8 mouse cellular contexts compared by ENCODE assay signal in genomic region chr5:4104341-4105040, GRCm38 (mm10). TPM values are rescaled to one million over a fixed set of nuclear protein-coding genes. Genes with fewer than 3 reads are reported as not detected.
DNase-seq lines count a peak whose midpoint lies in the region; ATAC-seq and TF ChIP-seq lines count a peak whose summit lies in the region.

Gene Cyp51 (minus strand): TSS chr5:4104746.

- H3K4me1 ChIP-seq in E14TG2a.4 (replicated peaks; ENCODE audit: low read depth, low read length), result peaks cover 42% of the 10 kb centered on the region
- peaks cover 22% of the 10 kb centered on the region for H3K4me1 ChIP-seq in forebrain, embryonic 13.5 days
- H3K4me1 ChIP-seq in liver, postnatal 0 days (ENCODE audit: insufficient read depth), result peaks cover 12% of the 10 kb centered on the region
- H3K4me1 ChIP-seq in neural tube, embryonic 14.5 days (ENCODE audit: control insufficient read depth, insufficient read depth, low read length), result peaks cover 17% of the 10 kb centered on the region

- peak within 1 kb of the TSS; percentile 98 for H3K27ac ChIP-seq in forebrain, embryonic 13.5 days
- peak within 1 kb of the TSS; percentile 55 for H3K27ac ChIP-seq in liver, postnatal 0 days (ENCODE audit: low read depth)
- peak within 1 kb of the TSS; percentile 99 for H3K27ac ChIP-seq in neural tube, embryonic 14.5 days (ENCODE audit: low read depth, low read length)

- ATAC-seq in forebrain, embryonic 13.5 days, result peak; percentile 98
- ATAC-seq in liver, postnatal 0 days, result peak; percentile 97
- ATAC-seq in neural tube, embryonic 14.5 days (ENCODE audit: low read depth), result peak; percentile 97

- H3K4me3 ChIP-seq in E14TG2a.4 (replicated peaks; ENCODE audit: low read length), result peak within 1 kb of the TSS; percentile 99
- peak within 1 kb of the TSS; percentile 97 for H3K4me3 ChIP-seq in forebrain, embryonic 13.5 days
- peak within 1 kb of the TSS; percentile 64 for H3K4me3 ChIP-seq in liver, postnatal 0 days (ENCODE audit: low read depth, low read length)
- peak within 1 kb of the TSS; percentile 72 for H3K4me3 ChIP-seq in neural tube, embryonic 14.5 days (ENCODE audit: low read depth, low read length)

- H3K36me3 ChIP-seq in E14TG2a.4 (ENCODE audit: insufficient read depth, low read length), result peaks cover 33% of the 10 kb centered on the region
- H3K36me3 ChIP-seq in forebrain, embryonic 13.5 days (ENCODE audit: poor library complexity, severe bottlenecking), result peaks cover 29% of the 10 kb centered on the region
- H3K36me3 ChIP-seq in liver, postnatal 0 days (replicated peaks; ENCODE audit: insufficient read depth, low read length), result peaks cover 13% of the 10 kb centered on the region
- H3K36me3 ChIP-seq in neural tube, embryonic 14.5 days (ENCODE audit: control insufficient read depth, insufficient read depth, low read length), result peaks cover 15% of the 10 kb centered on the region

- H3K4me2 ChIP-seq in forebrain, embryonic 13.5 days, result peak within 1 kb of the TSS; percentile 71
- H3K4me2 ChIP-seq in liver, postnatal 0 days (ENCODE audit: low read depth, low read length), result peak within 1 kb of the TSS; percentile 91
- peak within 1 kb of the TSS; percentile 71 for H3K4me2 ChIP-seq in neural tube, embryonic 14.5 days (ENCODE audit: low read depth, low read length)

- WGBS in forebrain, embryonic 13.5 days, result under 1% methylated on average over 59 of the region's 59 CpGs
- WGBS in large intestine, adult 2 months, result under 1% methylated on average over 59 of the region's 59 CpGs
- WGBS in liver, postnatal 0 days (ENCODE audit: insufficient replicate concordance), result 1% methylated on average over 59 of the region's 59 CpGs
- under 1% methylated on average over 56 of the region's 59 CpGs for WGBS in neural tube, embryonic 14.5 days

- H3K9me3 ChIP-seq in E14TG2a.4 (ENCODE audit: low read length), result peaks cover 7% of the 10 kb centered on the region; the same call in 1 of the 2 replicates
- no peaks in the 10 kb centered on the region for H3K9me3 ChIP-seq in forebrain, embryonic 13.5 days (replicated peaks)
- H3K9me3 ChIP-seq in liver, postnatal 0 days (ENCODE audit: low read length), result no peaks in the 10 kb centered on the region
- H3K9me3 ChIP-seq in neural tube, embryonic 14.5 days (ENCODE audit: control insufficient read depth, low read length), result no peaks in the 10 kb centered on the region

- TF ChIP-seq EP300 in liver, postnatal 0 days (IDR thresholded peaks at IDR 0.05; ENCODE audit: low read depth), result peak; percentile 46; the same call in 1 of the 2 replicates

- intact Hi-C loops in heart, postnatal 10 days (cut with DNase I), result loop anchor here (2.0 to 10.0 kb wide), 4 partner anchors 86 to 810 kb away; partner anchors contain the start of gene Mterf1a

- TF ChIP-seq CTCF in E14TG2a.4 (conservative IDR thresholded peaks at IDR 0.05; ENCODE audit: low read length), result no peak
- TF ChIP-seq CTCF in liver, postnatal 0 days (IDR thresholded peaks at IDR 0.05; ENCODE audit: low read depth), result no peak

- DNase-seq in c-Kit-positive CD71-positive TER-119-positive erythroid progenitor cells, embryonic 14.5 days (ENCODE audit: low spot score), result peak; percentile 88
- DNase-seq in heart, postnatal 10 days, result peak; percentile 89 to 91
- DNase-seq in large intestine, adult 2 months (ENCODE audit: low read depth, low spot score), result peak; percentile 59
- peak; percentile 93 for DNase-seq in liver, postnatal 0 days
- peak; percentile 93 for DNase-seq in testis, postnatal 10 days (ENCODE audit: low spot score)

- H3K27me3 ChIP-seq in E14TG2a.4 (ENCODE audit: insufficient read depth, low read length), result no peaks in the 10 kb centered on the region
- H3K27me3 ChIP-seq in forebrain, embryonic 13.5 days, result no peaks in the 10 kb centered on the region
- no peaks in the 10 kb centered on the region for H3K27me3 ChIP-seq in liver, postnatal 0 days (ENCODE audit: insufficient read depth, low read length)
- H3K27me3 ChIP-seq in neural tube, embryonic 14.5 days (ENCODE audit: control insufficient read depth, insufficient read depth, low read length), result no peaks in the 10 kb centered on the region

- peak within 1 kb of the TSS; percentile 96 for H3K9ac ChIP-seq in forebrain, embryonic 13.5 days
- H3K9ac ChIP-seq in liver, postnatal 0 days (replicated peaks), result peak within 1 kb of the TSS; percentile 63
- H3K9ac ChIP-seq in neural tube, embryonic 14.5 days (replicated peaks; ENCODE audit: low read depth, low read length), result peak within 1 kb of the TSS; percentile 91

RNA-seq across cellular contexts. Expression of gene Cyp51, which starts in this region (rescaled TPM):
- 115 and 126 TPM in 2 replicates for polyA plus RNA-seq in forebrain, embryonic 13.5 days (2015; fragmentation: Nextera tagmentation; extraction: Ambion mirVana)
- 10 to 100 TPM in 1 of 2 experiments, 1 to 10 TPM in 1; 9.6 to 10.6 TPM for total RNA-seq in heart, postnatal 10 days (2021)
- polyA plus RNA-seq in large intestine, adult 2 months (2012; rRNA removed), result 56.5 and 74.4 TPM in 2 replicates
- 17.2 and 20.2 TPM in 2 replicates for polyA plus RNA-seq in liver, postnatal 0 days (2015; fragmentation: Nextera tagmentation; extraction: Ambion mirVana)
- 160 and 177 TPM in 2 replicates for polyA plus RNA-seq in neural tube, embryonic 14.5 days (2014; fragmentation: Nextera tagmentation; extraction: Ambion mirVana)

Comparison
In these comparisons a context has a peak if more than half of its experiments do, and no peak if none do; other contexts are left out.
1. Peak in every context shown above with its lines: DNase-seq, ATAC-seq, H3K4me3 ChIP-seq and H3K27ac ChIP-seq.